9 mouse cellular contexts compared by ENCODE assay signal in the genomic region with DNA sequence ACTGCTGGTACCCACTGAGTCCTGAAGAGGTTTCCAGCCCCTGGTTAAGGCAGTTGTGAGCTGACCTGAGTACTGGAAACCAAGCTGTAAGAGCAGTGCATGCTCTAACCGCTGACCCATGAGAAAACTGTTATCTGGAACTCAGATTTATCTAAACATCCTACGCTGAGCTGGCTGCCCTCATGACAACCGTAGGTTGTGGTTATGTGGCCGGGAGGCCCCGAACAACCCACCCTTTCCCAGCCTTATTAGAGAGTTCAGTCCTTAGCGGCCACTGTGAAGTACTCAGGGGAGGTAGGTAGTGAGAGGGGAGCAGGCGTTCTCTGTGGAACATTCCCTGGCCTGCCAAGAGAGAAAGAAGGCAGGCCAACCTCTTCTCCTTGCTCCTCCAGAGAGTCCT. TPM values are rescaled to one million over a fixed set of nuclear protein-coding genes. Genes with fewer than 3 reads are reported as not detected.
"Had no signal": no experiment of that assay in that cellular context is flagged by ENCODE, and none has a peak within 500 bp of the region (broad histone marks: within the 10 kb centered on the region; RNA-seq: fewer than 3 reads in every experiment).

No protein-coding gene starts in this region.

- H3K4me2 ChIP-seq: kidney, embryonic 15.5 days; liver, embryonic 13.5 days; lung, embryonic 14.5 days had no signal

- H3K27ac ChIP-seq: kidney, embryonic 15.5 days; left cerebral cortex, adult 2 months; liver, embryonic 13.5 days; macrophage; midbrain, embryonic 10.5 days; midbrain, embryonic 13.5 days had no signal

- H3K36me3 ChIP-seq: kidney, embryonic 15.5 days; liver, embryonic 13.5 days; midbrain, embryonic 10.5 days; midbrain, embryonic 13.5 days had no signal

- H3K9me3 ChIP-seq: kidney, embryonic 15.5 days; liver, embryonic 13.5 days; midbrain, embryonic 10.5 days; midbrain, embryonic 13.5 days had no signal

- ATAC-seq: midbrain, embryonic 13.5 days had no signal

- H3K4me3 ChIP-seq: kidney, embryonic 15.5 days; left cerebral cortex, adult 2 months; liver, embryonic 13.5 days; midbrain, embryonic 10.5 days; midbrain, embryonic 13.5 days had no signal

- H3K9ac ChIP-seq: kidney, embryonic 15.5 days; liver, embryonic 13.5 days; liver, postnatal 0 days; lung, embryonic 14.5 days; midbrain, embryonic 13.5 days had no signal

RNA-seq across cellular contexts. Expression of gene Itgb4, which starts 24.5 kb away (rescaled TPM):
- total RNA-seq: monocyte, adult 5-6 weeks had no signal
- polyA plus RNA-seq: macrophage had no signal
